Mouse (Mus musculus) midbrain, postnatal 0 days (tissue): ENCODE results near the gene Zfp687. TPM values are rescaled to one million over a fixed set of nuclear protein-coding genes. Genes with fewer than 3 reads are reported as not detected.

Experiments used
- ATAC-seq: fragments of 200-750 bp; cut with Nextera tagmentation; 2 replicates; pipeline ENCODE4 v1.8.0; 2017; ENCODE audit warnings: moderate number of reproducible peaks, mild to moderate bottlenecking, moderate TSS enrichment, moderate library complexity; ENCODE audit not compliant: low FRiP score
- DNase-seq: peaks from one replicate; pipeline ENCODE4 v3.0.0-alpha.2; 2015; ENCODE audit warnings: low spot score
- H3K27ac ChIP-seq: fragments of 300-500 bp; sonication (generic); 2 replicates; pipeline ENCODE4 v1.5.1; 2014; ENCODE audit warnings: low read depth, mild to moderate bottlenecking, low read length, mixed read lengths
- H3K27me3 ChIP-seq: fragments of 300-500 bp; sonication (generic); 2 replicates; pipeline ENCODE4 v1.6.1; 2014; ENCODE audit warnings: low read length, control low read depth, mixed read lengths; ENCODE audit not compliant: insufficient read depth
- H3K36me3 ChIP-seq: fragments of 300-500 bp; sonication (generic); 2 replicates; pipeline ENCODE4 v1.6.1; 2014; ENCODE audit warnings: low read length, control low read depth, mixed read lengths; ENCODE audit not compliant: insufficient read depth
- H3K4me1 ChIP-seq: fragments of 300-500 bp; sonication (generic); 2 replicates; pipeline ENCODE4 v1.6.1; 2014; ENCODE audit warnings: mild to moderate bottlenecking, control low read depth, antibody characterized with exemption, low read length, mixed read lengths; ENCODE audit not compliant: insufficient read depth
- H3K4me2 ChIP-seq: fragments of 300-500 bp; sonication (generic); 2 replicates; pipeline ENCODE4 v1.6.1; 2014; ENCODE audit warnings: low read depth, mild to moderate bottlenecking, low read length, mixed read lengths; ENCODE audit not compliant: poor library complexity, severe bottlenecking
- H3K4me3 ChIP-seq: fragments of 300-500 bp; sonication (generic); 2 replicates; pipeline ENCODE4 v1.5.1; 2014; ENCODE audit warnings: low read depth, mild to moderate bottlenecking, low read length, moderate library complexity
- H3K9ac ChIP-seq: fragments of 300-500 bp; sonication (generic); replicated peaks from 2 replicates; pipeline ENCODE4 v1.6.1; 2014; ENCODE audit warnings: mild to moderate bottlenecking, low read length, moderate library complexity, mixed read lengths; ENCODE audit not compliant: poor library complexity, severe bottlenecking
- H3K9me3 ChIP-seq: fragments of 300-500 bp; sonication (generic); 2 replicates; pipeline ENCODE4 v1.6.1; 2016; ENCODE audit warnings: low read length, control low read depth
- CTCF ChIP-seq: IDR thresholded peaks from 2 replicates; pipeline ENCODE4 v1.5.1; 2016; ENCODE audit warnings: antibody characterized with exemption, mild to moderate bottlenecking
- WGBS: fragments of 180-500 bp; shearing (Covaris S2); extraction: QIAGEN DNeasy Blood & Tissue Kit; methylation state at CpG from one replicate; pipeline ENCODE4 v1.1.7; 2014; 5-methylcytosine and 5-hydroxymethylcytosine counted together
- polyA plus RNA-seq: library from polyadenylated mRNA; unstranded; fragments of >200 nt; fragmentation: Nextera tagmentation; extraction: Ambion mirVana; gene quantifications from 2 replicates; pipeline ENCODE4 v1.2.1, GENCODE M21; 2015
- total RNA-seq: library from RNA; depleted of rRNA; stranded (reverse); fragments of >200 nt; gene quantifications from 2 replicates; pipeline ENCODE4 v1.2.3, GENCODE M21; 2014

Gene Zfp687
- total and polyA plus RNA-seq, 2 experiments from 2014 or later, result 15.6 to 30.0 TPM

DNA sequence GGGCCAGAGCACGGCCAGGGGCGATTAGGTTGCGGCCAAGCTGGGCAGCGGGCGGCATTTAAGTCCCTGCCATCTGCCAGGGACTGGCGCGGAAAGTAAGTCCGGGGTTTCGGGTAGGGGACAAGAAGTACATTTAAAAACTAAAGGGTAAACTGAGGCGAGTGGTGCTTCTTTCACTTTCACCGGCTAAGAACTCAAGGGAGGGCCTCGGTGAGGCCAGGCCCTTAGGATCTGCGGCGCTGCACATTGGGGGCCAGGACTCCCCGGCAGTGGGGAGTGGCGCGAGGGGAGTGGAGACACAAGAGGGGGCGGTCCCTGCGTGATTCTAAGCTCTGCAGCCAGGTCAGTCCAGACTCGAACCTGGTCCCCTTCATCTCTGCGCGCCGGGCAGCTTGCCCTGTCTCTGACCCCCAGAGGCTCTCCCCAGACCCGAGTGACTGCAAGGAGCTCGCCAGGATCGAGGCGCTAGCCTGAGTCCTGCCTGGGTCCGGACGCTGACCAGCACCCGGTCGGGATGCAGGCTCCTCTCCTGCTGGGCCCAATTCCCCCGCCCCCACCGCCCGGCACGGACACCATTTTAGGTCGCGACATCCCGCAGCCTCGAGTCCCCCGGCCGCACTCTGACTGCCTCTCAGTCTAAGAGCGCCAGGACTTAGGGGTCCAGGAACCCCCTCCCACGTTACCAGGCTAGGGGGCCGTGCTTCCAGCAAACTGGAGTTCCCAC, 658 bp downstream of the Zfp687 start:
- Histone ChIP-seq H3K27me3 (no peaks in the 10 kb centered on the region), H3K9ac (peak overlapping the region; percentile 85), H3K4me1 (peaks cover 11% of the 10 kb centered on the region; the same call in 1 of the 2 replicates), H3K4me2 (peak overlapping the region; percentile 97), H3K27ac (peak overlapping the region; percentile 66), H3K4me3 (peak overlapping the region; percentile 65), H3K36me3 (peaks cover 21% of the 10 kb centered on the region), H3K9me3 (no peaks in the 10 kb centered on the region)
- TF ChIP-seq CTCF, result no peak
- 0 out of 2 replicates have a peak, but pooled peaks have one; percentile 0 for ATAC-seq
- no peak for DNase-seq
- 2% methylated on average over 43 of the region's 44 CpGs for WGBS

GRCm38 (mm10) chr3:95013699-95014427, 1.4 kb downstream of the Zfp687 start:
- H3K27ac ChIP-seq, result no peak overlapping the region
- no peak for TF ChIP-seq CTCF
- peak overlapping the region; percentile 65 for H3K4me3 ChIP-seq
- peak overlapping the region; percentile 97 for H3K4me2 ChIP-seq
- H3K36me3 ChIP-seq, result peaks cover 27% of the 10 kb centered on the region
- H3K9me3 ChIP-seq, result no peaks in the 10 kb centered on the region
- H3K27me3 ChIP-seq, result no peaks in the 10 kb centered on the region
- ATAC-seq, result no peak
- H3K9ac ChIP-seq, result peak overlapping the region; percentile 85
- no peak for DNase-seq
- 11% methylated on average over 13 of the region's 13 CpGs for WGBS
- peaks cover 11% of the 10 kb centered on the region; the same call in 1 of the 2 replicates for H3K4me1 ChIP-seq

- no peak for DNase-seq
- TF ChIP-seq CTCF, result no peak
- Histone ChIP-seq H3K27ac (no peak overlapping the region), H3K4me2 (0 out of 2 replicates have a peak overlapping the region, but pooled peaks have one; percentile 97), H3K36me3 (peaks cover 35% of the 10 kb centered on the region), H3K4me1 (peaks cover 11% of the 10 kb centered on the region; the same call in 1 of the 2 replicates), H3K27me3 (no peaks in the 10 kb centered on the region), H3K9me3 (no peaks in the 10 kb centered on the region), H3K4me3 (no peak overlapping the region), H3K9ac (no peak overlapping the region)
- ATAC-seq, result no peak
- WGBS, result 88% methylated on average over 3 of the region's 3 CpGs
Observed at GRCm38 (mm10) chr3:95012982-95013381, 2.3 kb downstream of the Zfp687 start.

DNA sequence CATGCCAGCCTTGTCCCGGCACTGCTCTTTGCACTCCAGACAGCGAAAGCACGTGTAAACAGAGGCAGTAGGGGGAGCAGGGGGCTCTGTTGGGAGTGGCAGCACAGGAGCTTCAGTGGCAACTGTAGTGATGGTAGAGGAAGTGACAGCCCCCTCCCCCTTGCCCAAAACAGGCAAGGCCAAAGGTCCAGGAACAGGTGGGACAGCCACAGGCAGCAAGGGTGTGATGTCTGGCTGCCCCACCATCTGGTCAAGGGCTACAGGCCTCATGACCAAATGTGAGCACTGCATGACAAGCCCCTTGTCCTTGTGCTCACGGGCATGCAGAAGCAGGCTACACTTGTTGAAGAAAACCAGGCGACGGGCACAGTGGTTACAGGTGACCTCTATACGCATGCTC, 4.9 kb downstream of the Zfp687 start:
- Histone ChIP-seq H3K4me1 (peaks cover 11% of the 10 kb centered on the region; the same call in 1 of the 2 replicates), H3K4me3 (no peak overlapping the region), H3K9me3 (no peaks in the 10 kb centered on the region), H3K27me3 (no peaks in the 10 kb centered on the region), H3K36me3 (peaks cover 56% of the 10 kb centered on the region), H3K27ac (no peak overlapping the region), H3K9ac (no peak overlapping the region), H3K4me2 (no peak overlapping the region)
- no peak for ATAC-seq
- 93% methylated on average over 7 of the region's 7 CpGs for WGBS
- TF ChIP-seq CTCF, result no peak
- DNase-seq, result no peak

DNA sequence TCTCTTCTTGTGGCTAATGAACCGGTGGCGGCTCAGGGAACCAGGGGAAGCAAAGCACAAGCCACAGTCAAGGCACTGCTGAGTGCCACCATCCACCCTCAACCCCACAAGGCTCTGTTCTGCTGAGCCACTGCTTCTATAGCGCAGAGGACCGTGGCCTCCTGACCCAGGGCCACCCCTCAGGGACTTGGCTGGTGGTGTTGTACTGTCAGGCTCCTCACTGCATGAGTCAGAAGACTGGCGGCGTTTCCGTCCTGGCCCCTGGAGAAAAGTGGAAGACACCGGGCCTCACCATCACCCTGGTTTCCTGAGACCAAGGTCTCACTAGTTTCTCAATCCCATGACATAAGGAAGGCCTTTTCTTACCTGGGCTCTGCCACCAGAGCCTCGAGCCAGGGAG, 7.5 kb downstream of the Zfp687 start:
- Histone ChIP-seq H3K4me1 (no peaks in the 10 kb centered on the region), H3K4me2 (no peak overlapping the region), H3K27me3 (no peaks in the 10 kb centered on the region), H3K27ac (no peak overlapping the region), H3K36me3 (peaks cover 74% of the 10 kb centered on the region), H3K9me3 (no peaks in the 10 kb centered on the region), H3K4me3 (no peak overlapping the region), H3K9ac (no peak overlapping the region)
- DNase-seq (no peak), ATAC-seq (no peak)
- WGBS, result 90% methylated on average over 9 of the region's 9 CpGs
- TF ChIP-seq CTCF, result no peak

GRCm38 (mm10) chr3:95005651-95006050, 9.6 kb downstream of the Zfp687 start:
- TF ChIP-seq CTCF, result no peak
- no peak for DNase-seq
- Histone ChIP-seq H3K9ac (no peak overlapping the region), H3K4me3 (no peak overlapping the region), H3K27ac (no peak overlapping the region), H3K27me3 (no peaks in the 10 kb centered on the region), H3K36me3 (peaks cover 60% of the 10 kb centered on the region), H3K4me1 (no peaks in the 10 kb centered on the region), H3K9me3 (no peaks in the 10 kb centered on the region), H3K4me2 (no peak overlapping the region)
- ATAC-seq, result no peak
- 94% methylated on average over 3 of the region's 3 CpGs for WGBS
